Mouse (Mus musculus) testis, adult 2 months (tissue): ENCODE data around the gene Tbc1d24.

Source experiments
- CTCF ChIP-seq: fragments of 200-500 bp; IDR thresholded peaks from 2 replicates; pipeline ENCODE4 v1.5.1; 2012; ENCODE audit warnings: low read depth, mild to moderate bottlenecking, inconsistent platforms, low read length, moderate library complexity; ENCODE audit not compliant: control insufficient read depth, insufficient read depth, insufficient replicate concordance
- POLR2A ChIP-seq: fragments of 200-500 bp; IDR thresholded peaks from 2 replicates; pipeline ENCODE4 v1.6.1; 2012; ENCODE audit warnings: low read depth, mild to moderate bottlenecking, inconsistent platforms, low read length, moderate library complexity; ENCODE audit not compliant: control insufficient read depth

DNA sequence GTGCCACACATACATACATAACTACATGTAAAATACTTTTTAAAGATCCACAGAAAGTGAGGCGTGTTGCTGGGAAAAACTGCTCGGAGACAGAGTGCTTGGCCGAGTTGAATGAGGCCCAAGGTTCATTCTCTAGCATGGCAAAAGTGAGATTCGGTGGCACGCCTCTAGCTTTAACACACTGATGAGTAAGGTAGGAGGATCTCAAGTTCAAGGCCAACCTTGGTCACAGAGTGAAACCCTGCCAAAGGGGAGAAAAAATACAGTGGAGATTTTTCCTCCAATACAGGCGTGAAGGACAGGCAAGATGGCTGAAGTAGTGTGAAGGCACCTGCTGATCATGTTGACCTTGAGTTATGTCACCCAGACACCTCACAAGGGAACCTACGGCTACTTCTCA is 55.9 kb downstream of the Tbc1d24 start:
- TF ChIP-seq CTCF (no peak), POLR2A (no peak)
